Mouse (Mus musculus) heart, postnatal 25 days (tissue): ENCODE data around the gene Ift43. TPM values are rescaled to one million over a fixed set of nuclear protein-coding genes. Genes with fewer than 3 reads are reported as not detected.

Experiments
- DNase-seq: peaks from one replicate; pipeline ENCODE4 v3.0.0; 2022; ENCODE audit warnings: low spot score
- intact Hi-C: fragments of 180-260 bp; cut with DNase I; formaldehyde crosslinking; loops from one replicate; pipeline ENCODE4 v1.15.1; 2025
- total RNA-seq, 2 experiments: library from RNA; stranded (reverse); gene quantifications; 2 replicates each; pipeline ENCODE4 v1.2.3; 2021

Ift43 gene
- total RNA-seq, 2 experiments from 2014 or later: 23.0 to 24.5 TPM

DNA sequence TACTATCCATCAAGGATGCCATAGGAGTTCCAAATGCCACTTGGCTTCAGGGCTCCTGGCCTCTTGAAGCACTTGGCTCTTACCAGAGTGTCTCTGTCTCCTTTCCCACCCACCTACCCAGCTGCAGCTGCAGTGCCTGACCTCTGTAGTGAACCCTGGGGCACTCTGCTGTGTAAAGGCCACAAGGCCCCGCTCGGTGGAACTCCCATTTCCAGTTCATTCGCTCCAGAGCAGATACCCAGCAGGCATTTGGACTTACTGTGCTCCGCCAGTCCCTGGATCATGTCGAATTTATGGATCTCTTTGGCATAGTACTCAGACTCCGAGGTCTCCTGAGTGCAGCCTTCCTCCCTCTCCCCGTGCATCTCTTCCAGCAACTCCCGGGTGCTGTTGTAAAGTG, 5.0 kb upstream of the Ift43 start:
- intact Hi-C loops: loop anchor here (5.0 kb wide), 1 partner anchor 330 kb away; the partner anchor contains the start of gene Flvcr2
- no peak for DNase-seq

GRCm38 (mm10) chr12:86077736-86078135, 4.6 kb upstream of the Ift43 start:
- intact Hi-C loops: loop anchor here (2.0 to 5.0 kb wide), 2 partner anchors 125 to 330 kb away; partner anchors contain the start of gene Flvcr2
- DNase-seq: no peak

GRCm38 (mm10) chr12:86078176-86078552, 4.2 kb upstream of the Ift43 start:
- no peak for DNase-seq
- intact Hi-C loops: loop anchor here (2.0 to 5.0 kb wide), 2 partner anchors 125 to 331 kb away; partner anchors contain the start of gene Flvcr2

GRCm38 (mm10) chr12:86078553-86079201, 3.7 kb upstream of the Ift43 start, which contains the start of gene Tgfb3:
Tgfb3 (minus strand) TSS chr12:86079041.
- DNase-seq: peak; percentile 47
- intact Hi-C loops: loop anchor here (1.0 to 5.0 kb wide), 4 partner anchors 54 to 331 kb away; partner anchors contain the start of gene Flvcr2

DNA sequence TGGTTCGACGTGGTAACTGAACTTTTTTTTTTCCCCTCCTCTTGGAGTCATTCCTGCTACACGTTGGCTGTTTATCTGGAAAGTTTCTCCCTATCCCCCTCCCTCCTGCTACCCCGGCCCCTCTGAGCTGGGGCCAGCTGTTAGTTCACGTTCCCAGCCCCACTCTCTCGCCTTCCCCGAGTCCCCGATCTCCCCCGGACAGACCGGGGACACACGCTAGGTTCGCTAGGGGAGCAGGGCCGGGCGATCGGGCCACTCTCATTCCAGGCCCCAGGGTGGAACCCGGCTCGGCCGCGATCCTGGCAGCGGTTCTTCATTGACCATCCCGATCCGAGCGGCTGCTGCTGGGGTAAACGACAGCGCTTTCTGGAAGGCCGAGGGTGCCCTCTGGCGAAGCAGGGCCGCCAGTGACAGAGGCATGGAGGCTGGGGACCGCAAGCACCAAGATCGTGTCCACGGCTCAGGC, 3.1 kb upstream of the Ift43 start:
- DNase-seq: peak; percentile 88
- intact Hi-C loops: loop anchor here (1.0 to 5.0 kb wide), 4 partner anchors 55 to 332 kb away; partner anchors contain the start of gene Flvcr2

- no peak for DNase-seq
- intact Hi-C loops: no loop called here
These were observed 3.5 kb downstream of the Ift43 start for GRCm38 (mm10) chr12:86085873-86086272.

- intact Hi-C loops: no loop called here
- no peak for DNase-seq
These were observed 4.2 kb downstream of the Ift43 start for GRCm38 (mm10) chr12:86086550-86086949.

DNA sequence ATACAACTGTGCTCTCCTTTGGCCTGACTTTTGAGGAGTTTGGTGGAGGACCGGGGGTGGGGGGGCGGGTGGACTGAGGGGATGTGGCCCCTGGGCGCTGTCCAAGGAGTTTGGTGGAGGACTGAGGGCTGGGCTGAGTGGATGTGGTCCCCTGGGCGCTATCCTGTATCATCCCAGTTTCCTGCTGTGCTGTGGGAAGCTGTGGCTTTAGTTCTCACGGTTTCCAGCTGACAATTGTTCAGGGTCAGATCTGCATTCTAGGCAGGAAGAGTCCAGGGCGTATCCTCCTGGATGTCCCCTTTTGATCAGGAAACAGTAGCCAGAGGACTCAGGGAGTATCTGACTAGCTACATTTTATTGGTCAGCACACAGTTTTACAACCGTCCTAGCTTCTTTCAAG, 5.7 kb downstream of the Ift43 start:
- DNase-seq: no peak
- intact Hi-C loops: no loop called here

GRCm38 (mm10) chr12:86090764-86091163, 8.4 kb downstream of the Ift43 start:
- intact Hi-C loops: no loop called here
- DNase-seq: no peak

DNA sequence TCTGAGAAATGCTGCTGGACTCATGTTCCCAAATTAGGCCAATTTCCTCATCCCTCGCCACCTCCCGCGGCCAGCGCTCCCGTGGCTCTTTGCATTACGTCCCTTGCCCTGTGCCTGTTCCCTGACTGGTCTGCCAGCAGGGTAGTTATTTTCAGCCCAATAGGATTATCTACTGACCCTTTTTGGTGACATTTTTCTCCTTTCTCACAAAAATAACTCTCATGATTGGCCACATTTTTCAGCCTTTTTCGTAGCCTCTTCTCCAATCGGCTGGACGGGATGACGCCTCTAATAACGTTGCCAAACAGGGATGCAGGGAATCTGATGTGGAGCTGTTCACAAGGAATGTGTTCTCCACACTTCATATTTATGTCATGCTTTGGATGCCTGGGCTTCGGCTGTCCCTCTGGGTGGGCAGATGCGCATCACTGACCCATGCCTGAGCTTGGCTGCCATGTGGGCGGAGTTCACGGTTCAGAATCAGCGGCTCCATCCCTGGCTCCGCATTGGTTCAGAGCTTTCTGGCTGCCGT, 9.3 kb downstream of the Ift43 start:
- intact Hi-C loops: no loop called here
- peak; percentile 49 for DNase-seq

DNA sequence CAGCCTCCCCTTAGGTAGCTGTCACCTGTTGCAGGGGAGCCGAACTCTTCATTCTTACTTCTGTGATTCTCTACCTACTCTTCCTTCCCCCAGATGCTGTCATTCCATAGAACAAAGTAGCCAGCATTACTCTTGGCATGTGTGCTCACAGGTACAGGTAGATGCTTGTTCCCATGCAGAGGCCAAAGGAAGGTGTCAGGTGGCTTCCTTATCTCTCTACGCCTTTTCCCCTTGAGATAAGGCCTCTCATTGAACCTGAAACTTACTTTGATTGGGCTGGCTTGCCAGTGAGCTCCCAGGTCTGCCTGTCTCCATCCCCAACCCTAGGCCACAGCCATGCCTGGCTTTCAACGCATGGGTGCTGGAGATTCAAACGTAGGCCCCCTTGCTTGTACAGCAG, 11.7 kb downstream of the Ift43 start:
- no peak for DNase-seq
- intact Hi-C loops: no loop called here

DNA sequence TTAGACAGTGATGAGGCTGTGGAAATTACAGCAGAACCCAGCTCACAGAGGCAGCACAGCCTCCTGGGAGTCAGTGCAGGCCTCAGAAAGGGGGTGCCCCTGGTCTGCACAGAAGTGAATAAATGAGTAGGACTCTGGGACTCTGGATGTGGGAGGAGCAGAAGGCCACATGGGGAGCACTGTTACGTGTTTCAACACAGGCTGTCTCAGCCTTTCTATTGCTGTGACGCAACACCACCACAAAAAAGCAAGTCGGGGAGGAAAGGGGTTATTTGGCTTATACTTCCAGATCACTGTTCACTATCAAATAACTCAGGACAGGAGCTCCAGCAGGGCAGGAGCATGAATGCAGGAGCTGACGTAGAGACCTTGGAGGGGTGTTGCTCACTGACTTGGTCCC, 13.5 kb downstream of the Ift43 start:
- no peak for DNase-seq
- intact Hi-C loops: no loop called here

- no peak for DNase-seq
- intact Hi-C loops: no loop called here
These were observed 15.4 kb downstream of the Ift43 start for GRCm38 (mm10) chr12:86097781-86098180.

DNA sequence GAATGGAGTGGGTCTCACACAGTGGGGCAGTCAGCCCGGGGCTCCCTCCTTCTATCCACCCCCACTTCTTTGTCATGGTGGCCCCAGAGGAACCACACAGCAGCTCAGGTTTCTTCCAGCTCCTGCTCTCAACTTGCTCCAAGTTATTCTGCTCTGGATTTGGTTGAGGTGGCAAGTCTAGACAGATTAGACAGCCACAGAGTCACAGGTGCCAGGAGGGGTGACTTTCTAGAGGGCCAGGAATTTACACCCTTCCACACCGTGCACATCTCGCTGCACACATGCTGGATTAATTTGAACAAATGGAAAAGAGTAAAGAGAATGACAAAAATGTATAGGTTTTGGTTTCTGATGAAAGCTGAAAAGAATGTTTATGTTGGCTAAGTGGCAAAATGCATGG, 18.4 kb downstream of the Ift43 start:
- intact Hi-C loops: no loop called here
- DNase-seq: no peak

DNA sequence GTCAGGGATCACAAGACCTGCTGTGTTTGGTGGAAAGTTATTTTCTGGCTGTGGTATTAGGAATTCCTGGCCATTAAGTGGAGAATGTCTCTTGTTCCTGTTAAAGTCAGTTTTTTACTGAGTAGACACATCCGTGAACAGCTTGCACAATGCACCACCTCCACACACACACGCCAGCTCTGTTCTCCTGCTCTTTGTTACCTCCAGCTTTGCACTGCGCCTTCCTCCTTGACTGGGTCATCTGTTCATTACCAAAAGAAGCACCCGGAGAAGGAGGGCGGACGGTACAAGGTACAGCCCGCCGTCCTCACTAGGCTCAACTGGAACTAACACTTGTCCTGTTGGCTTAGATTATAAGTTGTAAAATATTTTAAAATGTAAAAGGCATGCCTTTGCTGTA, 20.3 kb downstream of the Ift43 start:
- intact Hi-C loops: no loop called here

DNA sequence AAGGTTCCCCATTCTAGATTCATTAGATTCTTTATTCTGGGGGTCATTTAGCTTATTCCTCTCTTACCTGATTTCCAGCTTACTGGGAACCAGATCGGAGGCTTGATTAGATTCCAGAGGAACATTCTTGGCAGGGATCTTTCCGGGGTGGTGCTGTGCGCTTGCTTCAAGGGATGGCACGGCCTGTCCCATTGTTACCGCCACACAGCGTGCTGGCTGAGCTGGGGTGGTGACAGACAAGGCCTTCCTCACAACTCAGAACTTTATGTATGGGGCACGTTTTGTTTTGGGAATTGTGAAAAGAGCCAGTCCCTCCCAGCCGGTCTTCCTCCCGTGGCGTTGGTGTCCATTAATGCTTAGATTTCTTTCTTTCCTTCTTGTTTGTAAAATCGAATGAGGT, 21.1 kb downstream of the Ift43 start:
- intact Hi-C loops: no loop called here

More for the DNA sequence above, 20.3 kb downstream of the Ift43 start:
- DNase-seq: no peak

DNA sequence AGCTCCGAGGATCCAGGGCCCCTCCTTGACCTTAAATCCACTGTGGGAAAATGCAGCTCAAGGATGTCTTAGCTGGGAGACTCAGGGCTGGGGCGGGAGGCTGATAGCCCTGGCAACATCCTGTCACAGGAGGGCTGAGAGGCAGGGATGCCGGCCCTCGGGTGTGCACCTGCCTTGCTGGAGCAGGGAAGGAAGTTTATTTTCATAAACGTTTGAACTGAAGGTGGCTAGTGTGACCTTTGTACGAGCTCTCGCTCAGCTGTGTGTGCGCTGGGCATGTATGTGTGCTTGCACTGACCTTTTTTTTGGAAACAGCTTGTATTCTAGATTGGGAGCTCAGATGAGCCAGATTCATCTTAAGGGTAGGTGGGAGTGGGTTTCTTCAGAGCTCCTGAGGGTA, 21.5 kb downstream of the Ift43 start:
- DNase-seq: no peak
- intact Hi-C loops: no loop called here

More for the DNA sequence above, 21.1 kb downstream of the Ift43 start:
- no peak for DNase-seq

GRCm38 (mm10) chr12:86104297-86104696, 22.0 kb downstream of the Ift43 start:
- peak; percentile 19 for DNase-seq
- intact Hi-C loops: no loop called here

DNA sequence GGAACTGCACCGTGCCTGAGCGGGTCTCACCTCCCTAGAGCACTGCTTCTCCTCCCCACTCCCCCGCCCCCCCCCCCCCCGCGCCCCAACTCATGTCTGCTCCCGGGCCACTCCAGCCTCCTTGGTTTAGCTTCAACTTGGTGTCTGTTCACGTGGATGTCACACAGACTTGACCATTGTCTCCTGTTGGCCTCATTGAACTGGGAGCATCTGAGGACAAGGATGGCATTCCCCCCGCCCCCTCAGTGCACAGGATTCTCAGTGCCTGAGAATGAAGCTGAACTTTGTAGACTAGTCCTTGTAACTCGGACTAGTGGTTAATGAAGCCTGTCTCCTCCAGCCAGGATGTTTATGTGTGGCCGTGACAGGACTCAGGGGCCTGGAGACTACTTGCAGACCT, 23.2 kb downstream of the Ift43 start:
- intact Hi-C loops: no loop called here
- no peak for DNase-seq

- DNase-seq: no peak
- intact Hi-C loops: no loop called here
These were observed 23.7 kb downstream of the Ift43 start for GRCm38 (mm10) chr12:86106086-86106485.

DNA sequence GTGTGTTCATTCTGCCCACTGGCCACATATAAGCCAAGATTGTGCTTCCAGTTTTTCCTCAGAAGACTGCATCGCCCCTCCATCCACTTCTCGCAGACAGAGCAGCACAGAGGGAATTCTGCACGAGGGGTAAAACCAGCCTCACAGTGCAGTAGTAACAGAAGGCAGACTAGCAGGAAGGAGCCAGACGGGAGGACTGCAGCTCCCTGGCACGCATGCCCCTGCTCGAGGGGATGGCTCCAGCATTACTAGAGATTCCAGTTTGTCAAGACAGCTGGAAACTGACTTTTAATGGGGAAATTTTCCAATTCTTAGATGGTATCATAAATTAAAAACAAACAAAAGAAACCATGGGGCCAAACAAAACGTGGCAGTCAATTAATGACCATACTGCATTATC, 25.3 kb downstream of the Ift43 start:
- intact Hi-C loops: no loop called here
- no peak for DNase-seq
